Mouse (Mus musculus) bone marrow, adult 2 months (tissue): Measurements from ENCODE around the gene Wapl.

Experiments used
- CTCF ChIP-seq: fragments of 200-500 bp; IDR thresholded peaks from 2 replicates; pipeline ENCODE4 v1.5.1; 2011; ENCODE audit warnings: low read length, control low read depth; ENCODE audit not compliant: control insufficient read depth, insufficient read depth
- POLR2A ChIP-seq: fragments of 200-500 bp; IDR thresholded peaks from 2 replicates; pipeline ENCODE4 v1.6.1; 2011; ENCODE audit warnings: low read depth, mild to moderate bottlenecking, control low read depth, low read length, borderline replicate concordance; ENCODE audit not compliant: control insufficient read depth

GRCm38 (mm10) chr14:34745401-34745800 is 71.7 kb downstream of the Wapl start:
- no peak for TF ChIP-seq CTCF
- TF ChIP-seq POLR2A = no peak
